Mouse (Mus musculus) v-Abl transformed pro-B cells (cell line): Measurements from ENCODE around the gene Ncbp1.

ENCODE experiments used
- in situ Hi-C, 2 experiments: fragments of 400-800 bp; cut with MboI; formaldehyde crosslinking; loops; one replicate each; pipeline ENCODE4 v1.15.1; 2025; ENCODE audit not compliant: unreplicated experiment in 2 of 2

Ncbp1 gene

DNA sequence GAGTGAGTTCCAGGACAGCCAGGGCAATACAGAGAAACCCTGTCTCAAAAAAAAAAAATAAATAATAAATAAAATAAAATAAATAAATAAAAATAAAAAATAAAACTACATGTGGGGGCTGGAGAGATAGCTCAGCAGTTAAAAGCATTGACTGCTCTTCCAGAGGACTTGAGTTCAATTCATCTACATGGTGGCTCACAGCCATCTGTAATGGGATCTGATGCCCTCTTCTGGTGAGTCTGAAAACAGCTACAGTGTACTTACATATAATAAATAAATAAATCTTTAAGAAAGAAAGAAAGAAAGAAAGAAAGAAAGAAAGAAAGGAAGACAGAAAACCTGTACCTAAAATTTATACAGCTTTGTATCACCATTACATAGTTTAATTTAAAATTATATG is 53.6 kb downstream of the Ncbp1 start:
- in situ Hi-C loops = loop anchor here in 1 of 2 experiments (10.0 kb wide), 1 partner anchor 57 kb away; the partner anchor contains the start of genes Ncbp1 and Tstd2

DNA sequence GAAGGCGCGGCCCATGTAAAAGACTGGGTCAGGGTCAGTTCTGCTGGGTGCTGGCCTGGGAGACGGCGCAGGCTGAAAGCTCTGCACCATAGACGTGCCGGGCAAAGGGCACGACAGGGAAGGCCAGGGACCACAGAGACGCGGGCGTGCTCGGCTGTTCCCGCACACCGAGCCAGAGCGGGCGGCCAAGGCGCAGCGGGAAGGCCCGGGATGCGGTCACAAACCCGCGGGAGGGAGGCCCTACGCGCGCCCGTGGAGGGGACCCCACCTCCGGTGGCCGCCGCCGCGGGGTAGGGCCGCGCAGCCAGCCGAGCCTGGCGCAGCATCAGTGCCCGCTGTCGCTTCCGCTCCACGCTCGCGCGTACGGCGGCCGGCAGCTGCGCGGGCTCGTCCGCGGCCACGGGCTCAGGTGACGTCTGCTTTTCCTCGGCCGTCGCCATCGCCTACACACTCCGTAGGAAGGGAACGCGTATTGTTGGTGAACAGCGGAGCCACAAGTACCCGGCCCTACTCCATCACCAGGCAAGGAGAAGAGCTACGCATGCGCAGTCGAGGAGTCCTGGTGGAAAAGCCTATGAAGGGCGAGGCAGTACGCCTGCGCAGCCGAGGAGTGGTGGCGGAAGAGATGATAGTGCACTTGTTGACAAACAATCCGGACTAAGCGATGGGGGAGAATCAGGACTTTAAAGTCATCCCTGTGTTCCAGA is 57.5 kb downstream of the Ncbp1 start, which contains the start of gene Xpa:
Gene Xpa (minus strand): TSS at position 531 of the 707 bp plus-strand sequence.
- in situ Hi-C loops = loop anchor here in 1 of 2 experiments (10.0 kb wide), 1 partner anchor 61 kb away; the partner anchor contains the start of genes Ncbp1 and Tstd2

DNA sequence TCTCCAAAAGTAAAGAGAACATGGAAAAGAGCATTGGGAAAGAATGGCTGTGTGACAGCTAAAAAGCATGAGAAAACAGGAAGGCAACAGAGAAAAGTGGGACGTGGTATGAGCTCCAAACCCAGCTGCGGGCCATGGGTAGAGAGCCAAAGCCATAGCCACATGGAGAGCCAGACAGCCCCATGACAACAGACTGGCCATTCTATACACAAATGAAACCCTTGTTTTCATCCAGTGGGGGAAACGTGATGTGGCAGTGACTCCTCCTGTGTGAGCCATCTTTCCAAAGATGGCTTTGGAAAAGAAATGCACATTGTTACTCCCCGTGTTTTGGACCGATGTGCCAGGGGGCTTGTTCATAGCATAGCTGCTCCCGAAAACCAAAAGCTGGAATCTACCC is 58.1 kb downstream of the Ncbp1 start:
- in situ Hi-C loops = loop anchor here in 1 of 2 experiments (10.0 kb wide), 1 partner anchor 62 kb away; the partner anchor contains the start of genes Ncbp1 and Tstd2

DNA sequence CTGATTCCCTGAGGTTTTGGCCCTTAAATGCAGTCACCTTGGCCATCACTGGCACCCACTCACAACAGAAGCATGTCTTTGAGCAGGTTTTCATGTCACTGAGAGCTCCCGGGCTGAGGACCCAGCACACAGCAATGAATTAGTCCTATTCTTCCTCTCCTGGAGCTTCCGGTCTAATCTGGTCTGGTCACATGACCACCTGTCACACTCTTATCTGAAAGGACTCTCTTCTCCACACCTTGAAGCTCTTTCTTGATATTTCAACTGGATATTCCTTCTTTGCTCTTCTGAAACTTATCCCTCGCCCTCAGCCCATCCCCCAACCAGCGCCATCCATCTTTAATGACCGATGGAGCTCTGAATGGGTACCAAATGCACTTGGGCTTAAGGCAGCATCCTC is 59.7 kb downstream of the Ncbp1 start:
- in situ Hi-C loops = loop anchor here in 1 of 2 experiments (10.0 kb wide), 1 partner anchor 63 kb away; the partner anchor contains the start of genes Ncbp1 and Tstd2

DNA sequence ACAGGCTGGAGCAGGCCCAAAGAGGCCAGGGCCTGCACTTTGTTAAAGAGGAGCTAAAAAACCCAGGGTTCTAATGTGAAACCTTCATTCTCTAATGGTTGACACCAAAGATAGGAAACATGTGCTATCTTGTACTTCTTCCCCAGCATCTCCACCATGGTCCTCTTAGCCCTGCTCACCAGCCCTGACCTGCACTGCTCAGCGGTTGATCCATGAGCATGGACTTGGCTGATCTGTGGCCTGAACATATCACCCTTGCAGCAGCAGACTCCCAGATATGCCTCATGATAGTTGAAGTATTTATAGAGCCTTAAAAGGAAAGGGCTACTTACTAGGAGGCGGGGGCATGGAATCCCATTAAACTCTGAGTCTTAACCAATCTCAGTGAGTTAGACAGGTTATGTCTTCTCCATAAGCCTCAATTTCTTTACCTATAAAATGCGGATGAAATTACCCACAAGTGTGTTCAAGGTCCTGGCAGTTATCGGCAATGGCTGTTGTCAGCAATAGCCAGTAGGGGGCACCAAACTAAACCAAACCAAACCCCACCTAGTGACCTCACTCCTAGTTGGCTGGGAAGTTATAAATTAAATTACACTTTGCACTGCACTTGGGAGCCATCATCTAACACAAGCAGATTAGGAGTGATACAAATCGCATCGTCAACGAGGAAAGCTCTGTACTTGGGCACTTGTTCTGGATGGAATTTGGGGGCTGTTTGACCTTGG is 63.6 kb downstream of the Ncbp1 start:
- in situ Hi-C loops = loop anchor here (5.0 to 25.0 kb wide), 4 partner anchors 263 to 835 kb away; partner anchors contain the start of gene Tbc1d2 (in 2 of the 2)

DNA sequence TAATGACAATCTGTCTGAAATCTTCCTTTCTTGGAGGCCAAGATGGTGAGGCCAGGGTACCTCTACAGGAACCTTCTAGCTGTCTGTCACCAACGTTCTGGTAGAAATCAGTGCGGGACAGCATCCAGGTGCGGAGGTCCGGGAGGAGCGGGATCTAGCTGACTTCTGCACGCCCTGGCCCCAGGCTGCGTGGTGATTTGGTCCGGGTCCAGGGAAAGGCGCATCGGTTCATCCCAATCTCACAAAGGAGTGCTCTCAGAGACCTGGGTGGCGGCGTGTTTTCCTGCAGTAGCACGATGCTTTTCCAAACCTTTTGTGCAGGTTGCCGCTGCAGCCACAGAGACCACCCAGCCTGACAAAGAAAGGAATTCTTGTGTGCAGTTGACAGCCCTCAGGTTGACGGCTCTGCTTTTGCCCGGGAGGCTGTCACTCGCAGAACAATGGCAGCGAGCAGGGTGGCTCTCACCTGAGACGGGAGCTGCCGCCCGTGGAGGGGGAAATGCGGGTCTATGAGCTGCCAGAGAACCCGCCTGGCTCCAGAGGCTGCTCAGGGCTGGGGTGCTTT is 64.2 kb downstream of the Ncbp1 start:
- in situ Hi-C loops = loop anchor here (5.0 to 25.0 kb wide), 4 partner anchors 262 to 835 kb away; partner anchors contain the start of gene Tbc1d2 (in 2 of the 2)

DNA sequence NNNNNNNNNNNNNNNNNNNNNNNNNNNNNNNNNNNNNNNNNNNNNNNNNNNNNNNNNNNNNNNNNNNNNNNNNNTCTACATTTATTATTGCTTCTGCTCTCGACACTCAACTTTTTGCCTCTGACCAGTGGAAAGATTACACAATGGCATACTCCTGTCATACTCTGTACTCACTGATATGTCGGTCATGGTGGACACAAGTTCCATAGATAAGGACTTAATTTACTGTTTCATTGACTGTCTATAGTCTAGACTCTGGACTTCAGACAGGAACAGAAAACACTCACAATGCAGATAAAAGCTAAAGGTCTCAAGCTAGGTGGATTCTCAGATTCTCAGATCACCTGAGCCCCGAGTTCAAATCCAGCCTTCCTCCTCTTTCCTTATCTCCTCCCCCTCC is 82.7 kb downstream of the Ncbp1 start:
- in situ Hi-C loops = loop anchor here (25.0 kb wide), 1 partner anchor 816 kb away; no protein-coding TSS in a partner anchor
